Mouse (Mus musculus): ENCODE measurements at regions not wholly inside any gene's neighbourhood (a gene's known extent, or its start where the extent isn't known, plus 50 kb on each side); places are given as distances from the start of the nearest gene placed in this dataset.

- DNase-seq (ENCODE audit: low read depth, low spot score) = no peak
These were observed 678.1 kb downstream of the Phex start for GRCm38 (mm10) chrX:156736951-156737553.

GRCm38 (mm10) chrX:156692236-156692635 is 722.9 kb downstream of the Phex start:
- no peak for DNase-seq (ENCODE audit: low read depth, low spot score)

GRCm38 (mm10) chrX:156677911-156678310 is 737.2 kb downstream of the Phex start:
- peak; percentile 75 for DNase-seq (ENCODE audit: low read depth, low spot score)

GRCm38 (mm10) chrX:156673661-156674060 is 741.5 kb downstream of the Phex start:
- DNase-seq (ENCODE audit: low read depth, low spot score) = no peak

- no peak for DNase-seq (ENCODE audit: low read depth, low spot score)
These were observed 745.6 kb downstream of the Phex start for GRCm38 (mm10) chrX:156669521-156669920.

Data from ES-CJ7 (cell line).